Mouse (Mus musculus): ENCODE measurements around the gene Katna1.

Katna1 gene

GRCm38 (mm10) chr10:7779751-7780237, 54.0 kb downstream of the Katna1 start:
- peak; percentile 37 for DNase-seq (ENCODE audit: low read depth, low spot score)

- peak; percentile 87 for DNase-seq (ENCODE audit: low read depth, low spot score)
These were observed 54.7 kb downstream of the Katna1 start for GRCm38 (mm10) chr10:7780238-7781176.

GRCm38 (mm10) chr10:7781214-7781613, 55.4 kb downstream of the Katna1 start:
- DNase-seq (ENCODE audit: low read depth, low spot score) = no peak

GRCm38 (mm10) chr10:7787319-7787718, 61.5 kb downstream of the Katna1 start:
- DNase-seq (ENCODE audit: low read depth, low spot score) = no peak

- no peak for DNase-seq (ENCODE audit: low read depth, low spot score)
These were observed 66.5 kb downstream of the Katna1 start for GRCm38 (mm10) chr10:7792254-7792750.

- peak; percentile 93 for DNase-seq (ENCODE audit: low read depth, low spot score)
These were observed 67.1 kb downstream of the Katna1 start, which contains the start of the genes Ginm1 and Ppil4 for GRCm38 (mm10) chr10:7792751-7793385. Gene Ginm1, minus strand, starts transcription at chr10:7792824. Gene Ppil4, plus strand, starts transcription at chr10:7792891.

GRCm38 (mm10) chr10:7801258-7801657, 75.5 kb downstream of the Katna1 start:
- no peak for DNase-seq (ENCODE audit: low read depth, low spot score)

GRCm38 (mm10) chr10:7802519-7803140, 76.8 kb downstream of the Katna1 start:
- no peak for DNase-seq (ENCODE audit: low read depth, low spot score)

GRCm38 (mm10) chr10:7809937-7810336, 84.1 kb downstream of the Katna1 start:
- peak; percentile 75 for DNase-seq (ENCODE audit: low read depth, low spot score)
